Mouse (Mus musculus) MEL (cell line): Measurements from ENCODE around the gene Smarca1.

Experiments used
- CHD2 ChIP-seq: IDR thresholded peaks from 2 replicates; pipeline ENCODE4 v1.6.1; 2011; ENCODE audit warnings: low read length, improper control_type of control experiment
- CTCF ChIP-seq, 3 experiments: IDR thresholded peaks in 2 of 3; conservative IDR thresholded peaks in 1 of 3; 2 replicates each; pipeline ENCODE4 v1.5.1; 2011 to 2012; ENCODE audit warnings: low read length in 3 of 3, low read depth in 2 of 3, mild to moderate bottlenecking in 2 of 3, improper control_type of control experiment in 1 of 3, inconsistent platforms in 1 of 3, mixed read lengths in 1 of 3, moderate library complexity in 1 of 3; ENCODE audit not compliant: control insufficient read depth in 1 of 3, insufficient read depth in 1 of 3, poor library complexity in 1 of 3, severe bottlenecking in 1 of 3
- MAX ChIP-seq: IDR thresholded peaks from 2 replicates; pipeline ENCODE4 v1.6.1; 2011; ENCODE audit warnings: low read length, improper control_type of control experiment
- MYB ChIP-seq: IDR thresholded peaks from 2 replicates; pipeline ENCODE4 v1.6.1; 2011; ENCODE audit warnings: mild to moderate bottlenecking, low read depth, low read length, improper control_type of control experiment
- SIN3A ChIP-seq: IDR thresholded peaks from 2 replicates; pipeline ENCODE4 v1.6.1; 2012; ENCODE audit warnings: low read length, improper control_type of control experiment, inconsistent platforms
- ZNF384 ChIP-seq: IDR thresholded peaks from 2 replicates; pipeline ENCODE4 v1.6.1; 2012; ENCODE audit warnings: low read depth, mild to moderate bottlenecking, inconsistent platforms, low read length, improper control_type of control experiment

DNA sequence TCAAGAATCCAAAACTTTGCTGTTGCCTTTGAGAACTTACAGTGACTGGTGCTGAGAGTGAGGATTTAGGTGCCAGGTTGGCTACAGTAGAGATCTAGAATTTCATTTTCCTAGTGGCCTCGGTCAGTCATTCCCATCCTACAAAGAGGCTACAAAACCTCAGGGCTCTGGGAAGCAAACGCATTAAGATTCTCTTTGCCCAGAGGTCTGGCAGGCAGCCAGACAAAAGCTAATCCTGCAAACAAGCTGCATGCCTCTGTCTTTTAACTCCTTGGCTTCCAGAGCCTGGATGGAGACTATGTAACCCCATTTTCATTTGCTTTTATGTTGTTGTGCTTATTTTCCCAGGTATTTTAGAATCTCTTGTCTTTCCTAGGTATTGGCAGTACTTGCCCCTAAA, 45.0 kb upstream of the Smarca1 start:
- TF ChIP-seq CTCF (IDR thresholded peaks at IDR 0.05 in 2 of 3, conservative IDR thresholded peaks at IDR 0.05 in 1 of 3; ENCODE audit: control insufficient read depth in 1 of 3, insufficient read depth in 1 of 3, low read depth in 2 of 3, low read length in 3 of 3, poor library complexity in 1 of 3, severe bottlenecking in 1 of 3) (no peak), CHD2 (no peak), ZNF384 (no peak), MYB (no peak), MAX (no peak), SIN3A (no peak)
